Mouse (Mus musculus) stomach, embryonic 15.5 days (tissue): ENCODE results near the gene 9530077C05Rik. TPM values are rescaled to one million over a fixed set of nuclear protein-coding genes. Genes with fewer than 3 reads are reported as not detected.
A peak's percentile ranks its signal among the peaks of the same experiment; 100 is the strongest.

ENCODE experiments used
- ATAC-seq: fragments of 200-750 bp; cut with Nextera tagmentation; 2 replicates; pipeline ENCODE4 v1.8.0; 2017; ENCODE audit warnings: low read depth, moderate number of reproducible peaks, moderate TSS enrichment; ENCODE audit not compliant: insufficient read depth, low FRiP score
- H3K27ac ChIP-seq: fragments of 300-500 bp; sonication (generic); 2 replicates; pipeline ENCODE4 v1.5.1; 2015; ENCODE audit warnings: mild to moderate bottlenecking, inconsistent platforms
- H3K27me3 ChIP-seq: fragments of 300-500 bp; sonication (generic); replicated peaks from 2 replicates; pipeline ENCODE4 v1.6.1; 2015; ENCODE audit warnings: inconsistent platforms
- H3K36me3 ChIP-seq: fragments of 300-500 bp; sonication (generic); 2 replicates; pipeline ENCODE4 v1.6.1; 2015; ENCODE audit warnings: inconsistent platforms
- H3K4me1 ChIP-seq: fragments of 300-500 bp; sonication (generic); 2 replicates; pipeline ENCODE4 v1.6.1; 2015; ENCODE audit warnings: inconsistent platforms
- H3K4me2 ChIP-seq: fragments of 300-500 bp; sonication (generic); 2 replicates; pipeline ENCODE4 v1.6.1; 2015; ENCODE audit warnings: mild to moderate bottlenecking, inconsistent platforms
- H3K4me3 ChIP-seq: fragments of 300-500 bp; sonication (generic); replicated peaks from 2 replicates; pipeline ENCODE4 v1.5.1; 2015; ENCODE audit warnings: inconsistent platforms
- H3K9ac ChIP-seq: fragments of 300-500 bp; sonication (generic); 2 replicates; pipeline ENCODE4 v1.6.1; 2015; ENCODE audit warnings: inconsistent platforms
- H3K9me3 ChIP-seq: fragments of 300-500 bp; sonication (generic); 2 replicates; pipeline ENCODE4 v1.6.1; 2016; ENCODE audit warnings: inconsistent platforms
- WGBS: fragments of 180-500 bp; shearing (Covaris S2); methylation state at CpG from one replicate; pipeline ENCODE4 v1.1.7; 2015; 5-methylcytosine and 5-hydroxymethylcytosine counted together
- polyA plus RNA-seq: library from polyadenylated mRNA; unstranded; fragments of >200 nt; fragmentation: Nextera tagmentation; extraction: Ambion mirVana; gene quantifications from 2 replicates; pipeline ENCODE4 v1.2.1, GENCODE M21; 2015

9530077C05Rik gene
- polyA plus RNA-seq, 1 experiment from 2014 or later = 4.0 TPM

- Histone ChIP-seq H3K4me3 (peak overlapping the region; percentile 91), H3K4me2 (peak overlapping the region; percentile 66), H3K36me3 (peaks cover 3% of the 10 kb centered on the region; the same call in 1 of the 2 replicates), H3K27me3 (no peaks in the 10 kb centered on the region), H3K27ac (peak overlapping the region; percentile 87), H3K9ac (peak overlapping the region; percentile 73), H3K4me1 (no peaks in the 10 kb centered on the region; the same call in 1 of the 2 replicates), H3K9me3 (no peaks in the 10 kb centered on the region)
- WGBS = under 1% methylated on average over 73 of the region's 73 CpGs
- ATAC-seq = peak; percentile 67
Measured at GRCm38 (mm10) chr9:22467371-22468169, 56.3 kb downstream of the 9530077C05Rik start.

GRCm38 (mm10) chr9:22468170-22468898 lies 57.0 kb downstream of the 9530077C05Rik start:
- Histone ChIP-seq H3K4me1 (no peaks in the 10 kb centered on the region; the same call in 1 of the 2 replicates), H3K36me3 (peaks cover 3% of the 10 kb centered on the region; the same call in 1 of the 2 replicates), H3K27me3 (no peaks in the 10 kb centered on the region), H3K9me3 (no peaks in the 10 kb centered on the region), H3K4me2 (peak overlapping the region; percentile 66), H3K27ac (peak overlapping the region; percentile 87), H3K9ac (peak overlapping the region; percentile 73), H3K4me3 (peak overlapping the region; percentile 91)
- ATAC-seq = peak; percentile 91
- WGBS = 3% methylated on average over 43 of the region's 43 CpGs

DNA sequence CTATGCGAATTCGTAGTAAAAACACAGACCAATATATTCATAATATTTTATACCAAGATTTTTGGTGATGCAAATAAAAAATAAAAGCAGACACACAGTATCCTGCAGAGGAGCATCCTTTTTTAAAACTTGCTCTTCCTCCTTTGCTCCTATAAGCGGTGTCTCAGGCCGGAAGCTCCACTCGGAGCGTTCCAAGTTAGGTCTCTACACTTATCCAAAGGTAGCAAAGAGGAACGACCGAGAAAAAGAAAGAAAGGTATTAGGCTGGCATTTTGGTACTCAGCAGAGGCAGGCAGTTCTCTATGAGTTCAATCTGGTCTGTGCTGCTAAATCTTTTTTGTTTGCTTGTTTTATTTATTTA lies 57.6 kb downstream of the 9530077C05Rik start:
- Histone ChIP-seq H3K9ac (no peak overlapping the region), H3K36me3 (peaks cover 3% of the 10 kb centered on the region; the same call in 1 of the 2 replicates), H3K27ac (no peak overlapping the region), H3K4me2 (no peak overlapping the region), H3K27me3 (no peaks in the 10 kb centered on the region), H3K4me1 (no peaks in the 10 kb centered on the region; the same call in 1 of the 2 replicates), H3K9me3 (no peaks in the 10 kb centered on the region), H3K4me3 (no peak overlapping the region)
- ATAC-seq = no peak
- 74% methylated on average over 8 of the region's 8 CpGs for WGBS

DNA sequence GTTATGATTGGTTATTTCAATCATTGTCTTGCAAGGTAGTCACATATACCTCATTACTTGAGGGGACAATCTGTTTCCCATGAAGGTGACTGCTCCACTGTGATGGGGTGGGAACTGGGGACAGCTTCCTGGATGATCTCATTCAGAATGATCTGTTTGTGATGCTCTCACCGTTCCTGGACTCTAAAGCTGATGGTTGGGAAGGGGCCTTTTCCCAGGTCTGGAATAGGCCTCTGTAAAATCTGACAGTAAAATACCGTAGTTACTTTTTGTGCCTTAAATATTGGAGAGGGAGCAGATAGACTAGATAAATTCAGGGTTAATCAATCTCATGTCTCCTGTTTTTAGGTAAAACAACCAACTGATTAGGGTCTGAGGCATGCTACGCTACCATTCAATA lies 58.3 kb downstream of the 9530077C05Rik start, which contains the start of gene Rp9:
Rp9 (minus strand) TSS at position 101 of the 400 bp plus-strand sequence.
- Histone ChIP-seq H3K27me3 (no peaks in the 10 kb centered on the region), H3K4me3 (peak within 1 kb of the TSS; percentile 91), H3K27ac (peak within 1 kb of the TSS; percentile 87; the same call in 1 of the 2 replicates), H3K36me3 (peaks cover 3% of the 10 kb centered on the region; the same call in 1 of the 2 replicates), H3K4me2 (peak within 1 kb of the TSS; percentile 66), H3K9me3 (no peaks in the 10 kb centered on the region), H3K4me1 (no peaks in the 10 kb centered on the region; the same call in 1 of the 2 replicates), H3K9ac (no peak within 1 kb of the TSS; the same call in 1 of the 2 replicates)
- ATAC-seq = no peak
- WGBS = 86% methylated on average over 3 of the region's 3 CpGs

DNA sequence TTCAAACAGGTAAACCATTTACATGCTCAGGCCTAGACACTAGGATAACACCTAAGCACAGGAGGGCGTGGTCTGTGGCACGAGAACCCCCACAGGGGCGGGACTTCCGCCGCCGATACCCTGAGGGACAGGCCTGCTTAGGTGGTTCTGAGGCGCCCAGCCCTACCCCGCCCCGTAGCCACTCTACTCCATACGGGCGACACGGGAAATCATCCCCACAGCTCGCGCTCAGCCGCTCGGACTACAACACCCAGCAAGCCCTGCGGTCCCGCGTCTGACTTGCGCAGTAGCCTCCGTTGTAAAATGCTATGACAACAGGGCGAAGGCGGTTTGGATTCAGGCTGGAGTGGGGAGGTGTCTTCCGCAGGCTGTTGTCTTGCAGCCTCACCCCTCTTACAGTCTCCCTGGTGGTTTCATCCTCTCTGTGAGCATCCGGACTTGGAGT lies 64.1 kb downstream of the 9530077C05Rik start, which contains the start of gene Bbs9:
Bbs9 (plus strand) TSS at position 292 of the 445 bp plus-strand sequence.
- H3K27ac ChIP-seq = peak within 1 kb of the TSS; percentile 17
- under 1% methylated on average over 25 of the region's 25 CpGs for WGBS

GRCm38 (mm10) chr9:22476265-22476664 lies 65.0 kb downstream of the 9530077C05Rik start:
- Histone ChIP-seq H3K4me2 (peak overlapping the region; percentile 88), H3K27me3 (no peaks in the 10 kb centered on the region), H3K4me3 (peak overlapping the region; percentile 55), H3K36me3 (no peaks in the 10 kb centered on the region), H3K9ac (peak overlapping the region; percentile 29; the same call in 1 of the 2 replicates), H3K4me1 (no peaks in the 10 kb centered on the region), H3K9me3 (no peaks in the 10 kb centered on the region), H3K27ac (no peak overlapping the region)
- 5% methylated on average over 10 of the region's 10 CpGs for WGBS
- ATAC-seq = no peak

More for the DNA sequence above, 64.1 kb downstream of the 9530077C05Rik start, which contains the start of gene Bbs9:
- Histone ChIP-seq H3K4me2 (peak within 1 kb of the TSS; percentile 88), H3K9ac (peak within 1 kb of the TSS; percentile 29; the same call in 1 of the 2 replicates), H3K9me3 (no peaks in the 10 kb centered on the region), H3K27me3 (no peaks in the 10 kb centered on the region), H3K4me1 (no peaks in the 10 kb centered on the region), H3K36me3 (no peaks in the 10 kb centered on the region), H3K4me3 (peak within 1 kb of the TSS; percentile 55)
- ATAC-seq = peak; percentile 100

DNA sequence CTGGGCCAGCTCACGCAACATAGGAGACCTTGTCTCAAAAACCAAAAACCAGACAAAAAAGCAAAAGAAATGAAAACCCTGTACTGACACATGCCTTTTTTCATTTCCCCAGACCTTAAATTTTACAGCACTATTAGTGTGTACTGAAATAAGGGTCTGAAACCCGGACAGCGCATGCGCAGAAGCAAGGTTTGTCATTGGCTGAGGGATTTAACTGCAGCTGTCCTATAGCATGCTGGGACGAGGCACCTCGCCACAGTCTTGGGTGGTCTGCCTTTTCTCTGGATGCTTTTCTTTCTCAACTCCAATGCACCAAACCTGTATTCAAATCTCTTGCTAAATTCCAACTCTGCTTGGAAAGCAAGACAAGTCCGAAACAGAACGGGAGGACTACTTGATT lies 67.6 kb downstream of the 9530077C05Rik start:
- H3K27ac ChIP-seq = no peak overlapping the region
- H3K4me2 ChIP-seq = no peak overlapping the region
- H3K4me3 ChIP-seq = no peak overlapping the region
- no peak for ATAC-seq
- 89% methylated on average over 8 of the region's 8 CpGs for WGBS
- no peaks in the 10 kb centered on the region for H3K9me3 ChIP-seq
- no peak overlapping the region for H3K9ac ChIP-seq
- no peaks in the 10 kb centered on the region for H3K36me3 ChIP-seq
- no peaks in the 10 kb centered on the region for H3K4me1 ChIP-seq
- H3K27me3 ChIP-seq = no peaks in the 10 kb centered on the region

DNA sequence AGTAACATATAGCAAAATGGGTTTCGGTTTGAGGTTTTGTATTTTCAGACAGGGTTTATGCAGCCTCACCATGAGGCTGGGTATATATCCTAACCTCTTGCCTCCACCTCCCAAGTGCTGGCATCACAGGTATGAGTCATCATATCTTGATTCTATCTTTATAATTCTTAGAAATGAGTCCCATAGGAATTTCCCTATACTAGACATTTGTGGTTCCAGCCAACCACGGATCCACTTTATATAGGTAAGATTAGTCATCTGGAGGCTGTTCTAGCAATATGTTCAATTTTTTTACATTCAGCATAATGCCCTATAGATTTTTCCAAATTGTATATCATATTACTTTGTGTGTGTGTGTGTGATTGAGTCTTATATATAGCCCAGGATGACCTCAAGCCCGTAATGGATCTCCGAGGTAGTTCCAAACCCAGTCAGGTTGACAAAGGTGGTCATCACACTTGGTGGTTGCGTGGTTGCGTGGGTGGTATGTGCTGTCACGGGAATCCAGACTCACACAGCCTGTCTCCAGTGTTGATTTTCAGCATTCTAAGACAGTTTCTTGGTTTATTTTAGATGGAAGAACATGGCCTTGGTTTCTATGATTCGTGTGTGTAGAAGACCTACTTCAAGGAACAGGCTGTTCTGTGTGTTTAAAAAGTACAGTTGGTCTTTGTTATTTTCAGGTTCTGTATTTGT lies 72.7 kb downstream of the 9530077C05Rik start:
- Histone ChIP-seq H3K27me3 (no peaks in the 10 kb centered on the region), H3K4me3 (no peak overlapping the region), H3K27ac (no peak overlapping the region; the same call in 1 of the 2 replicates), H3K36me3 (no peaks in the 10 kb centered on the region), H3K4me1 (no peaks in the 10 kb centered on the region), H3K9me3 (no peaks in the 10 kb centered on the region), H3K4me2 (no peak overlapping the region), H3K9ac (no peak overlapping the region)
- 90% methylated on average over 8 of the region's 8 CpGs for WGBS
- no peak for ATAC-seq

DNA sequence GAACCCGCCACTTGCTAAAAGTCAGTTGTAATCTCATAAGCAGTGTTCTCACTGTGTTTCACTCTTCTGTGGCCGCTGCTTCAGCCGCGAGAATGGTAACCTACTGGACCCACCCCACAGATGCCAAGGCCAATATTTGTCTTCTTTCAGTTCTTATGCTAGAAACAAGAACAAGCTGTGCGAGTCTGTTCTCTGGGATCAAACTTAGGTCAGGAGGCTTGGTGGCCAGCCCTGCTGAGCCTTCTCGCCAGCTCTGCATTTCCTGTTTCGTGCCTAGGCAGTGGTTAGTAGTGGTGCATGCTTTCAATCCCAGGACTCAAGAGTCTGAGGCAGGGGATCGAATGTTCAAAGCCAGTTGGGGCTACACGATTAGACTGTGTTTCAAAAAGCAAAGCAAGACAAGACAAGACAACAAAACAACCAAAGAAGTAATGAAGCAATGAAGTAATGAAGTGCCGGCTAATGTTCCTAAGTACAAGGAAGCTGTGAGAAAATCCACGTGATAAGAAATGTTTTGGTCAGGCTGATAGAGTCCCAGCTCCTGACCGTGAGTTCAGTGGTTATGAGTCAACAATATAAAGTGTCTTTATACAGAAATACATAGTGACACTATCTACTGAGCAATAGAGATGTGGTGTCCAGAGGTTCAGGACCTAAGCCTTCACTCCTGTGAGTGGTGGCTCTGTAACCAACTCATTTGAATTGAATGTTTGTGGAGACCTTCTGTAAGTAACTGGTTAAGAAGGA lies 73.4 kb downstream of the 9530077C05Rik start:
- no peak overlapping the region for H3K4me3 ChIP-seq
- no peak overlapping the region for H3K9ac ChIP-seq
- H3K36me3 ChIP-seq = no peaks in the 10 kb centered on the region
- H3K27ac ChIP-seq = peak overlapping the region; percentile 13; the same call in 1 of the 2 replicates
- ATAC-seq = peak; percentile 65
- H3K4me2 ChIP-seq = no peak overlapping the region
- H3K4me1 ChIP-seq = no peaks in the 10 kb centered on the region
- WGBS = 71% methylated on average over 12 of the region's 12 CpGs
- H3K27me3 ChIP-seq = no peaks in the 10 kb centered on the region
- no peaks in the 10 kb centered on the region for H3K9me3 ChIP-seq

GRCm38 (mm10) chr9:22486211-22486610 lies 74.9 kb downstream of the 9530077C05Rik start:
- no peak overlapping the region for H3K4me3 ChIP-seq
- no peaks in the 10 kb centered on the region for H3K27me3 ChIP-seq
- no peak overlapping the region for H3K27ac ChIP-seq
- no peaks in the 10 kb centered on the region for H3K4me1 ChIP-seq
- H3K4me2 ChIP-seq = no peak overlapping the region
- no peak for ATAC-seq
- H3K9me3 ChIP-seq = no peaks in the 10 kb centered on the region
- whole genome bisulfite sequencing = 85% methylated on average over 7 of the region's 7 CpGs
- H3K9ac ChIP-seq = no peak overlapping the region
- no peaks in the 10 kb centered on the region for H3K36me3 ChIP-seq

DNA sequence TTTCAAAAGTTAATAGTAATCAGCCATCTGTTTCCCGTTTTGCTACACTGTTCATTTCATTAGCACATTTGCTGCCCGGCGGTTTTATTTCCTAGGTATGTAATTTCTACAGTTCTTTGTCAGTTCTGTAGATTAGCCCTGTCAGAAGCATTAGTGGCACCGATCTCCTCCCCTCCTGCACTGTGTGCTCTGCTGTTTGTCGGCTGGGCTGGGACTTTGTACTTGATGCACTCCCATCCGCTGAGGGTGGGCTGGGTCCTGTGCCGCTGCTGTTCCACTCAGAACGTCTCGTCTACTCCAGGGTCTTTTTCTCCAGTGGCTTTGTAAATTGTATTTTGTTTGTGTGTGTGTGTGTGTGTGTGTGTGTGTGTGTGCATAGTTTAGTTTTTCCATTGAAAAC lies 77.7 kb downstream of the 9530077C05Rik start:
- 0 out of 2 replicates have a peak, but pooled peaks have one; percentile 58 for ATAC-seq
- Histone ChIP-seq H3K9me3 (no peaks in the 10 kb centered on the region), H3K9ac (no peak overlapping the region), H3K27ac (no peak overlapping the region), H3K36me3 (no peaks in the 10 kb centered on the region), H3K4me3 (no peak overlapping the region), H3K27me3 (no peaks in the 10 kb centered on the region), H3K4me2 (no peak overlapping the region), H3K4me1 (no peaks in the 10 kb centered on the region)
- 50% methylated on average over 9 of the region's 9 CpGs for WGBS
